Mouse (Mus musculus) urinary bladder, postnatal 25 days (tissue): ENCODE data around the gene Nt5c1a.
"Not testable (repeated sequence)": the region's sequence is repeated elsewhere in the genome, so short reads cannot be mapped to it uniquely, and the experiment has no call there.

Experiments
- DNase-seq: peaks from one replicate; pipeline ENCODE4 v3.0.0; 2022; ENCODE audit warnings: low spot score

The Nt5c1a gene

GRCm38 (mm10) chr4:123201186-123202093 lies at the start of gene Nt5c1a:
Gene Nt5c1a, plus strand, starts transcription at chr4:123201504.
- DNase-seq, result peak; percentile 20

GRCm38 (mm10) chr4:123152003-123152402 lies 49.3 kb upstream of the Nt5c1a start:
- DNase-seq, result no peak

GRCm38 (mm10) chr4:123152976-123153375 lies 48.3 kb upstream of the Nt5c1a start:
- no peak for DNase-seq

GRCm38 (mm10) chr4:123155004-123155403 lies 46.3 kb upstream of the Nt5c1a start:
- peak; percentile 8 for DNase-seq

GRCm38 (mm10) chr4:123155427-123155826 lies 45.9 kb upstream of the Nt5c1a start:
- DNase-seq, result no peak

- no peak for DNase-seq
Observed at GRCm38 (mm10) chr4:123155840-123156239, 45.5 kb upstream of the Nt5c1a start.

GRCm38 (mm10) chr4:123160571-123160970 lies 40.7 kb upstream of the Nt5c1a start:
- DNase-seq, result no peak

GRCm38 (mm10) chr4:123161251-123161650 lies 40.1 kb upstream of the Nt5c1a start:
- DNase-seq, result not testable (repeated sequence)

- DNase-seq, result no peak
Observed at GRCm38 (mm10) chr4:123162305-123162917, 38.9 kb upstream of the Nt5c1a start.

GRCm38 (mm10) chr4:123164157-123164556 lies 37.1 kb upstream of the Nt5c1a start:
- no peak for DNase-seq

- DNase-seq, result no peak
Observed at GRCm38 (mm10) chr4:123171811-123172210, 29.5 kb upstream of the Nt5c1a start.

- DNase-seq, result no peak
Observed at GRCm38 (mm10) chr4:123182328-123183238, 18.7 kb upstream of the Nt5c1a start, which contains the start of gene Hpcal4. Gene Hpcal4, plus strand, starts transcription at chr4:123183227.

- peak; percentile 47 for DNase-seq
Observed at GRCm38 (mm10) chr4:123183239-123184056, 17.9 kb upstream of the Nt5c1a start.

GRCm38 (mm10) chr4:123184816-123185215 lies 16.5 kb upstream of the Nt5c1a start:
- DNase-seq, result no peak

- DNase-seq, result no peak
Observed at GRCm38 (mm10) chr4:123192336-123192735, 9.0 kb upstream of the Nt5c1a start.

- no peak for DNase-seq
Observed at GRCm38 (mm10) chr4:123193791-123194190, 7.5 kb upstream of the Nt5c1a start.

GRCm38 (mm10) chr4:123196695-123197094 lies 4.6 kb upstream of the Nt5c1a start:
- no peak for DNase-seq

GRCm38 (mm10) chr4:123200771-123201185 lies 526 bp upstream of the Nt5c1a start:
- DNase-seq, result peak; percentile 72

- DNase-seq, result no peak
Observed at GRCm38 (mm10) chr4:123202094-123202420, 753 bp downstream of the Nt5c1a start.

- no peak for DNase-seq
Observed at GRCm38 (mm10) chr4:123207337-123207736, 6.0 kb downstream of the Nt5c1a start.

- no peak for DNase-seq
Observed at GRCm38 (mm10) chr4:123210996-123211395, 9.7 kb downstream of the Nt5c1a start.
